11 mouse cellular contexts compared by ENCODE assay signal in the genomic region with DNA sequence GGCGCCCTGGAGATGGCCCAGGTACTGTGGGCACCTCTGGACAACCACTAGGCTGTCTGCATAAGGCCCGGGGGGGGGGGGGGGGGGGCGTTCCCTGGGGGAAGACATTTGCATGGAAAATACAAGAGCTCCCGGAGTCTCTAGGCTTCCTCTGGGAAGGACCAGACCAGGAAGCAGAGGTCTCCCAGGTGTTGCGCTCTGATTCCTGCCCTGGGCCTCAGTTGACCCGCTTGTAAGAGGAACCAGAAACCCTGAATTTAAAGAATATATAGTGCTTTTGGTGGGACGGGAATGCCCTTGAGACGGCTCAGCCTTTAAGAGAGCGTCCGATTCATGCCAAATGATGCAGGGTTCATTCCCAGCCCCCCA. TPM values are rescaled to one million over a fixed set of nuclear protein-coding genes. Genes with fewer than 3 reads are reported as not detected.
DNase-seq lines count a peak whose midpoint lies in the region; ATAC-seq and TF ChIP-seq lines count a peak whose summit lies in the region.
"Had no signal": no experiment of that assay in that cellular context is flagged by ENCODE, and none has a peak within 500 bp of the region (broad histone marks: within the 10 kb centered on the region; RNA-seq: fewer than 3 reads in every experiment).

No protein-coding gene starts in this region.

- H3K9me3 ChIP-seq in lung, postnatal 0 days (ENCODE audit: low read length): no peaks in the 10 kb centered on the region
- no peaks in the 10 kb centered on the region for H3K9me3 ChIP-seq in heart, embryonic 16.5 days (replicated peaks; ENCODE audit: control insufficient read depth, low read length)
- H3K9me3 ChIP-seq in liver, embryonic 11.5 days (ENCODE audit: control insufficient read depth, low read length): no peaks in the 10 kb centered on the region
- H3K9me3 ChIP-seq in stomach, embryonic 15.5 days: no peaks in the 10 kb centered on the region

- H3K4me2 ChIP-seq in lung, postnatal 0 days (replicated peaks; ENCODE audit: low read depth, low read length): peak overlapping the region; percentile 48
- peak overlapping the region; percentile 85 for H3K4me2 ChIP-seq in heart, embryonic 16.5 days (ENCODE audit: low read depth, low read length)
- H3K4me2 ChIP-seq in liver, embryonic 11.5 days: peak overlapping the region; percentile 36
- H3K4me2 ChIP-seq in stomach, embryonic 15.5 days: peak overlapping the region; percentile 52

- no peaks in the 10 kb centered on the region for H3K4me1 ChIP-seq in lung, postnatal 0 days (ENCODE audit: insufficient read depth, low read depth, low read length)
- H3K4me1 ChIP-seq in heart, embryonic 16.5 days (ENCODE audit: control insufficient read depth, insufficient read depth, low read length): peaks cover 2% of the 10 kb centered on the region; the same call in 1 of the 2 replicates
- peaks cover 3% of the 10 kb centered on the region for H3K4me1 ChIP-seq in liver, embryonic 11.5 days (replicated peaks; ENCODE audit: control insufficient read depth, insufficient read depth, low read length)
- peaks cover 5% of the 10 kb centered on the region; the same call in 1 of the 2 replicates for H3K4me1 ChIP-seq in stomach, embryonic 15.5 days

- no peak overlapping the region; the same call in 1 of the 2 replicates for H3K27ac ChIP-seq in lung, postnatal 0 days (ENCODE audit: low read length)
- H3K27ac ChIP-seq in heart, embryonic 16.5 days (ENCODE audit: low read length): 0 out of 2 replicates have a peak overlapping the region, but pooled peaks have one; percentile 23
- H3K27ac ChIP-seq in liver, embryonic 11.5 days (ENCODE audit: low read depth, low read length): no peak overlapping the region
- H3K27ac ChIP-seq in stomach, embryonic 15.5 days: peak overlapping the region; percentile 51; the same call in 1 of the 2 replicates

- no peaks in the 10 kb centered on the region for H3K27me3 ChIP-seq in lung, postnatal 0 days (replicated peaks; ENCODE audit: insufficient read depth, low read length)
- H3K27me3 ChIP-seq in heart, embryonic 16.5 days (ENCODE audit: control insufficient read depth, insufficient read depth, low read length): no peaks in the 10 kb centered on the region
- H3K27me3 ChIP-seq in liver, embryonic 11.5 days (replicated peaks; ENCODE audit: control insufficient read depth, insufficient read depth, low read length): no peaks in the 10 kb centered on the region
- H3K27me3 ChIP-seq in stomach, embryonic 15.5 days (replicated peaks): no peaks in the 10 kb centered on the region

- intact Hi-C loops in left cerebral cortex, postnatal 10 days (cut with DNase I): no loop called here

- TF ChIP-seq CTCF in lung, postnatal 0 days (IDR thresholded peaks at IDR 0.05): no peak

- WGBS in lung, postnatal 0 days: 42% methylated on average over 8 of the region's 10 CpGs
- 33% methylated on average over 10 of the region's 10 CpGs for WGBS in heart, embryonic 16.5 days
- WGBS in liver, embryonic 11.5 days: 45% methylated on average over 10 of the region's 10 CpGs
- 40% methylated on average over 9 of the region's 10 CpGs for WGBS in stomach, embryonic 15.5 days

- H3K9ac ChIP-seq in lung, postnatal 0 days (replicated peaks; ENCODE audit: low read depth): no peak overlapping the region
- H3K9ac ChIP-seq in heart, embryonic 16.5 days (ENCODE audit: low read length): peak overlapping the region; percentile 67
- no peak overlapping the region for H3K9ac ChIP-seq in liver, embryonic 11.5 days (ENCODE audit: low read depth, low read length)
- 0 out of 2 replicates have a peak overlapping the region, but pooled peaks have one; percentile 12 for H3K9ac ChIP-seq in stomach, embryonic 15.5 days

- no peak for TF ChIP-seq EP300 in lung, postnatal 0 days (IDR thresholded peaks at IDR 0.05)

- H3K4me3 ChIP-seq in lung, postnatal 0 days (ENCODE audit: low read depth, low read length): peak overlapping the region; percentile 24
- peak overlapping the region; percentile 57 for H3K4me3 ChIP-seq in heart, embryonic 16.5 days (ENCODE audit: low read length)
- peak overlapping the region; percentile 29; the same call in 1 of the 2 replicates for H3K4me3 ChIP-seq in liver, embryonic 11.5 days (ENCODE audit: low read depth, low read length)
- H3K4me3 ChIP-seq in stomach, embryonic 15.5 days (replicated peaks): peak overlapping the region; percentile 38

- DNase-seq in lung, postnatal 0 days (ENCODE audit: low spot score): no peak
- DNase-seq in lung, postnatal 25 days (ENCODE audit: low spot score): no peak
- DNase-seq in liver, embryonic 11.5 days (ENCODE audit: low spot score): no peak
- DNase-seq in layer of hippocampus, adult 9-11 months: no peak
- no peak for DNase-seq in left cerebral cortex, postnatal 10 days (ENCODE audit: extremely low spot score in 1 of 2, low spot score in 2 of 2)
- no peak for DNase-seq in right cerebral cortex, postnatal 10 days (ENCODE audit: low spot score in 2 of 2)
- DNase-seq: cerebellum, adult 18-20 months had no signal

- ATAC-seq in lung, postnatal 0 days: peak; percentile 34
- ATAC-seq in heart, embryonic 16.5 days (replicated peaks; ENCODE audit: extremely low read depth, insufficient read depth, low FRiP score): peak; percentile 19; the same call in 1 of the 2 replicates
- ATAC-seq in liver, embryonic 11.5 days (replicated peaks; ENCODE audit: low FRiP score): no peak
- ATAC-seq in stomach, embryonic 15.5 days (ENCODE audit: insufficient read depth, low FRiP score, low read depth): no peak

- H3K36me3 ChIP-seq in lung, postnatal 0 days (ENCODE audit: insufficient read depth, low read length): peaks cover 12% of the 10 kb centered on the region; the same call in 1 of the 2 replicates
- H3K36me3 ChIP-seq in heart, embryonic 16.5 days (ENCODE audit: control insufficient read depth, insufficient read depth): peaks cover 18% of the 10 kb centered on the region; the same call in 1 of the 2 replicates
- no peaks in the 10 kb centered on the region; the same call in 1 of the 2 replicates for H3K36me3 ChIP-seq in liver, embryonic 11.5 days (ENCODE audit: control insufficient read depth, insufficient read depth, low read length)
- H3K36me3 ChIP-seq in stomach, embryonic 15.5 days: 0 out of 2 replicates have a peak, but pooled peaks cover 19% of the 10 kb centered on the region

RNA-seq across cellular contexts. Expression of gene Tor2a, which starts 5.4 kb away (rescaled TPM):
- 60.9 and 63.5 TPM in 2 replicates for polyA plus RNA-seq in lung, postnatal 0 days (2015; fragmentation: Nextera tagmentation; extraction: Ambion mirVana)
- polyA plus RNA-seq in heart, embryonic 16.5 days (2015; fragmentation: Nextera tagmentation; extraction: Ambion mirVana): 38.1 and 38.9 TPM in 2 replicates
- polyA plus RNA-seq in liver, embryonic 11.5 days (2014; fragmentation: Nextera tagmentation; extraction: Ambion mirVana): 57.2 and 60.5 TPM in 2 replicates
- 63.8 and 68.5 TPM in 2 replicates for polyA plus RNA-seq in stomach, embryonic 15.5 days (2015; fragmentation: Nextera tagmentation; extraction: Ambion mirVana)
- total RNA-seq in left cerebral cortex, postnatal 10 days (2021): 10 to 100 TPM; 28.6 to 28.9 TPM

RNA-seq across cellular contexts. Expression of gene 6330409D20Rik, which starts 10.8 kb away (rescaled TPM):
- 0.30 TPM in 2 replicates for polyA plus RNA-seq in lung, postnatal 0 days (2015; fragmentation: Nextera tagmentation; extraction: Ambion mirVana)
- 0.17 and 0.26 TPM in 2 replicates for polyA plus RNA-seq in heart, embryonic 16.5 days (2015; fragmentation: Nextera tagmentation; extraction: Ambion mirVana)
- polyA plus RNA-seq in liver, embryonic 11.5 days (2014; fragmentation: Nextera tagmentation; extraction: Ambion mirVana): 0.22 TPM in 1 of 2 replicates, not detected in the other
- 0.27 and 0.45 TPM in 2 replicates for polyA plus RNA-seq in stomach, embryonic 15.5 days (2015; fragmentation: Nextera tagmentation; extraction: Ambion mirVana)
- 1 to 10 TPM; 2.3 to 2.9 TPM for total RNA-seq in left cerebral cortex, postnatal 10 days (2021)
- total RNA-seq: monocyte, adult 5-6 weeks had no signal
- polyA plus RNA-seq: gonadal fat pad, adult 2 months had no signal

RNA-seq across cellular contexts. Expression of gene Ttc16, which starts 23.8 kb away (rescaled TPM):
- polyA plus RNA-seq in lung, postnatal 0 days (2015; fragmentation: Nextera tagmentation; extraction: Ambion mirVana): 1.8 and 2.4 TPM in 2 replicates
- polyA plus RNA-seq in heart, embryonic 16.5 days (2015; fragmentation: Nextera tagmentation; extraction: Ambion mirVana): 0.34 and 0.43 TPM in 2 replicates
- 0.30 and 0.31 TPM in 2 replicates for polyA plus RNA-seq in liver, embryonic 11.5 days (2014; fragmentation: Nextera tagmentation; extraction: Ambion mirVana)
- 0.23 and 0.41 TPM in 2 replicates for polyA plus RNA-seq in stomach, embryonic 15.5 days (2015; fragmentation: Nextera tagmentation; extraction: Ambion mirVana)
- total RNA-seq in left cerebral cortex, postnatal 10 days (2021): under 1 TPM; 0.22 to 0.36 TPM
- total RNA-seq: monocyte, adult 5-6 weeks had no signal

RNA-seq across cellular contexts. Expression of gene Ptrh1, which starts 23.9 kb away (rescaled TPM):
- polyA plus RNA-seq in lung, postnatal 0 days (2015; fragmentation: Nextera tagmentation; extraction: Ambion mirVana): 2.9 and 3.3 TPM in 2 replicates
- 5.2 and 6.1 TPM in 2 replicates for polyA plus RNA-seq in heart, embryonic 16.5 days (2015; fragmentation: Nextera tagmentation; extraction: Ambion mirVana)
- 4.9 and 5.8 TPM in 2 replicates for polyA plus RNA-seq in liver, embryonic 11.5 days (2014; fragmentation: Nextera tagmentation; extraction: Ambion mirVana)
- polyA plus RNA-seq in stomach, embryonic 15.5 days (2015; fragmentation: Nextera tagmentation; extraction: Ambion mirVana): 4.4 TPM in 2 replicates
- 10 to 100 TPM in 1 of 2 experiments, 1 to 10 TPM in 1; 8.4 to 10.3 TPM for total RNA-seq in left cerebral cortex, postnatal 10 days (2021)

RNA-seq across cellular contexts. Expression of gene Sh2d3c, which starts 30.8 kb away (rescaled TPM):
- polyA plus RNA-seq in lung, postnatal 0 days (2015; fragmentation: Nextera tagmentation; extraction: Ambion mirVana): 51.8 and 53.5 TPM in 2 replicates
- polyA plus RNA-seq in heart, embryonic 16.5 days (2015; fragmentation: Nextera tagmentation; extraction: Ambion mirVana): 32.4 and 33.6 TPM in 2 replicates
- 13.4 and 14.2 TPM in 2 replicates for polyA plus RNA-seq in liver, embryonic 11.5 days (2014; fragmentation: Nextera tagmentation; extraction: Ambion mirVana)
- 26.2 and 28.6 TPM in 2 replicates for polyA plus RNA-seq in stomach, embryonic 15.5 days (2015; fragmentation: Nextera tagmentation; extraction: Ambion mirVana)
- total RNA-seq in left cerebral cortex, postnatal 10 days (2021): 10 to 100 TPM; 33.0 to 37.3 TPM

Comparison
In these comparisons a context has a peak if more than half of its experiments do, and no peak if none do; other contexts are left out.
1. ATAC-seq: peak in lung, postnatal 0 days (single experiment) and heart, embryonic 16.5 days (single experiment); none in liver, embryonic 11.5 days (single experiment) and stomach, embryonic 15.5 days (single experiment).
2. H3K27ac ChIP-seq: peak in heart, embryonic 16.5 days (single experiment) and stomach, embryonic 15.5 days (single experiment); none in lung, postnatal 0 days (single experiment) and liver, embryonic 11.5 days (single experiment).
3. H3K9ac ChIP-seq: peak in heart, embryonic 16.5 days (single experiment) and stomach, embryonic 15.5 days (single experiment); none in lung, postnatal 0 days (single experiment) and liver, embryonic 11.5 days (single experiment).
4. Peak in every context shown above with its lines, with median percentiles within 50 percentile points of each other: H3K4me2 ChIP-seq and H3K4me3 ChIP-seq.